In the genomic region with DNA sequence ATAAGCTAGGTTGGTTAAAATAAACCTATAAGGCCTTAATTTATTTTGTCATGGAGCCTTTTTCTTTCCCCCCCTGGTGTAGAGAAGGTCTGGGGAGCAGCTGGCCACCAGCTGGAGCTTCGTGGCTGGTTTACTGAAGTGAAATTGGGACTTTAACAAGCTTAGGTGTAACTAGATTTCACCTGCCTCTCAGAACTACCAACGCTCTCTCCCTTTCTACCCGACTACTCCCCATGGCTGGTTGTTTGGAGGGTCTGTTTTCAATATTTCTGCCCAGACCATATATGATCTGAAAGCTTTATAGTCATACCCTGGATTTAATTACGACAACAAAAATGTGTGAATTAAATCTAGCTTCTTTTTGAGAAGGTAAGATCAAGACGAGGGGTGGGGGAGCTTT, we compare ENCODE assay signal across 23 mouse cellular contexts.
"Had no signal": no experiment of that assay in that cellular context is flagged by ENCODE, and none has a peak within 500 bp of the region (broad histone marks: within the 10 kb centered on the region; RNA-seq: fewer than 3 reads in every experiment).

No protein-coding gene starts in this region.

- H3K4me2 ChIP-seq: intestine, embryonic 15.5 days; limb, embryonic 15.5 days; liver, embryonic 11.5 days; lung, embryonic 15.5 days; midbrain, embryonic 15.5 days; neural tube, embryonic 12.5 days; neural tube, embryonic 15.5 days had no signal

- H3K9me3 ChIP-seq: intestine, embryonic 15.5 days; limb, embryonic 15.5 days; lung, embryonic 15.5 days; midbrain, embryonic 10.5 days; midbrain, embryonic 15.5 days; neural tube, embryonic 12.5 days; neural tube, embryonic 15.5 days had no signal

- H3K4me1 ChIP-seq: megakaryocyte, embryonic 14.5 days had no signal

- H3K36me3 ChIP-seq: intestine, embryonic 15.5 days; limb, embryonic 15.5 days; lung, embryonic 15.5 days; midbrain, embryonic 10.5 days; midbrain, embryonic 15.5 days; neural tube, embryonic 12.5 days; neural tube, embryonic 15.5 days had no signal

- H3K27ac ChIP-seq: intestine, embryonic 15.5 days; limb, embryonic 15.5 days; liver, embryonic 14.5 days; lung, embryonic 15.5 days; midbrain, embryonic 10.5 days; midbrain, embryonic 15.5 days; neural tube, embryonic 12.5 days; neural tube, embryonic 15.5 days; stomach, postnatal 0 days had no signal

- DNase-seq: kidney, adult 11 months; kidney, adult 9 months; kidney, postnatal 10 days; kidney, postnatal 4 days; liver, postnatal 0 days; lung, postnatal 10 days; lung, postnatal 36 days; right cerebral cortex, adult 18-20 months; right cerebral cortex, postnatal 14 days; right cerebral cortex, postnatal 4 days; thymus, adult 2 months; thymus, postnatal 14 days had no signal

- H3K27me3 ChIP-seq: intestine, embryonic 15.5 days; limb, embryonic 15.5 days; lung, embryonic 15.5 days; midbrain, embryonic 15.5 days; neural tube, embryonic 12.5 days; neural tube, embryonic 15.5 days had no signal

- ATAC-seq: intestine, embryonic 15.5 days; liver, postnatal 0 days; midbrain, embryonic 15.5 days had no signal

- H3K4me3 ChIP-seq: intestine, embryonic 15.5 days; limb, embryonic 15.5 days; lung, embryonic 15.5 days; megakaryocyte, embryonic 14.5 days; midbrain, embryonic 10.5 days; midbrain, embryonic 15.5 days; neural tube, embryonic 12.5 days; neural tube, embryonic 15.5 days had no signal

- H3K9ac ChIP-seq: intestine, embryonic 15.5 days; limb, embryonic 15.5 days; liver, embryonic 14.5 days; liver, postnatal 0 days; lung, embryonic 15.5 days; midbrain, embryonic 15.5 days; neural tube, embryonic 12.5 days; neural tube, embryonic 15.5 days had no signal
